Mouse (Mus musculus): Measurements from ENCODE around the gene 4931422A03Rik.

Gene 4931422A03Rik

GRCm38 (mm10) chr2:103944859-103945258 lies 83.3 kb downstream of the 4931422A03Rik start:
- Histone ChIP-seq H3K4me3 (replicated peaks; ENCODE audit: low read length) (no peak overlapping the region), H3K27me3 (ENCODE audit: insufficient read depth, low read length) (peaks cover 12% of the 10 kb centered on the region), H3K36me3 (ENCODE audit: insufficient read depth, low read length) (no peaks in the 10 kb centered on the region), H3K9me3 (ENCODE audit: low read length) (no peaks in the 10 kb centered on the region), H3K4me1 (replicated peaks; ENCODE audit: low read depth, low read length) (peaks cover 4% of the 10 kb centered on the region; the same call in 1 of the 2 replicates)
- TF ChIP-seq NANOG (IDR thresholded peaks at IDR 0.05; ENCODE audit: borderline replicate concordance, low read length): no peak
- TF ChIP-seq CTCF (conservative IDR thresholded peaks at IDR 0.05; ENCODE audit: low read length): no peak
- TF ChIP-seq POU5F1 (IDR thresholded peaks at IDR 0.05; ENCODE audit: borderline replicate concordance, low read length): no peak

- H3K27me3 ChIP-seq (ENCODE audit: insufficient read depth, low read length): peaks cover 3% of the 10 kb centered on the region
- H3K9me3 ChIP-seq (ENCODE audit: low read length): no peaks in the 10 kb centered on the region
- peaks cover 5% of the 10 kb centered on the region for H3K4me1 ChIP-seq (replicated peaks; ENCODE audit: low read depth, low read length)
- no peaks in the 10 kb centered on the region for H3K36me3 ChIP-seq (ENCODE audit: insufficient read depth, low read length)
- TF ChIP-seq NANOG (IDR thresholded peaks at IDR 0.05; ENCODE audit: borderline replicate concordance, low read length): no peak
- TF ChIP-seq POU5F1 (IDR thresholded peaks at IDR 0.05; ENCODE audit: borderline replicate concordance, low read length): no peak
- TF ChIP-seq CTCF (conservative IDR thresholded peaks at IDR 0.05; ENCODE audit: low read length): no peak
- no peak overlapping the region for H3K4me3 ChIP-seq (replicated peaks; ENCODE audit: low read length)
Observed at GRCm38 (mm10) chr2:103941085-103941484, 87.1 kb downstream of the 4931422A03Rik start.

GRCm38 (mm10) chr2:103939003-103939402 lies 89.2 kb downstream of the 4931422A03Rik start:
- no peaks in the 10 kb centered on the region; the same call in 1 of the 2 replicates for H3K27me3 ChIP-seq (ENCODE audit: insufficient read depth, low read length)
- no peaks in the 10 kb centered on the region for H3K9me3 ChIP-seq (ENCODE audit: low read length)
- peaks cover 6% of the 10 kb centered on the region for H3K4me1 ChIP-seq (replicated peaks; ENCODE audit: low read depth, low read length)
- H3K4me3 ChIP-seq (replicated peaks; ENCODE audit: low read length): no peak overlapping the region
- TF ChIP-seq NANOG (IDR thresholded peaks at IDR 0.05; ENCODE audit: borderline replicate concordance, low read length) (no peak), POU5F1 (IDR thresholded peaks at IDR 0.05; ENCODE audit: borderline replicate concordance, low read length) (no peak)
- no peaks in the 10 kb centered on the region for H3K36me3 ChIP-seq (ENCODE audit: insufficient read depth, low read length)

- Histone ChIP-seq H3K36me3 (ENCODE audit: insufficient read depth, low read length) (no peaks in the 10 kb centered on the region), H3K9me3 (ENCODE audit: low read length) (no peaks in the 10 kb centered on the region), H3K4me3 (replicated peaks; ENCODE audit: low read length) (no peak overlapping the region), H3K27me3 (ENCODE audit: insufficient read depth, low read length) (no peaks in the 10 kb centered on the region; the same call in 1 of the 2 replicates), H3K4me1 (replicated peaks; ENCODE audit: low read depth, low read length) (peaks cover 6% of the 10 kb centered on the region)
- TF ChIP-seq CTCF (conservative IDR thresholded peaks at IDR 0.05; ENCODE audit: low read length) (no peak), NANOG (IDR thresholded peaks at IDR 0.05; ENCODE audit: borderline replicate concordance, low read length) (no peak), POU5F1 (IDR thresholded peaks at IDR 0.05; ENCODE audit: borderline replicate concordance, low read length) (no peak)
Observed at GRCm38 (mm10) chr2:103938573-103938972, 89.6 kb downstream of the 4931422A03Rik start.

- Histone ChIP-seq H3K27me3 (ENCODE audit: insufficient read depth, low read length) (no peaks in the 10 kb centered on the region; the same call in 1 of the 2 replicates), H3K36me3 (ENCODE audit: insufficient read depth, low read length) (no peaks in the 10 kb centered on the region), H3K4me1 (replicated peaks; ENCODE audit: low read depth, low read length) (peaks cover 7% of the 10 kb centered on the region), H3K4me3 (replicated peaks; ENCODE audit: low read length) (no peak overlapping the region), H3K9me3 (ENCODE audit: low read length) (no peaks in the 10 kb centered on the region)
- TF ChIP-seq POU5F1 (IDR thresholded peaks at IDR 0.05; ENCODE audit: borderline replicate concordance, low read length) (no peak), CTCF (conservative IDR thresholded peaks at IDR 0.05; ENCODE audit: low read length) (no peak), NANOG (IDR thresholded peaks at IDR 0.05; ENCODE audit: borderline replicate concordance, low read length) (no peak)
Observed at GRCm38 (mm10) chr2:103937670-103938069, 90.5 kb downstream of the 4931422A03Rik start.

GRCm38 (mm10) chr2:103936666-103937065 lies 91.5 kb downstream of the 4931422A03Rik start:
- Histone ChIP-seq H3K4me1 (replicated peaks; ENCODE audit: low read depth, low read length) (peaks cover 14% of the 10 kb centered on the region), H3K36me3 (ENCODE audit: insufficient read depth, low read length) (no peaks in the 10 kb centered on the region), H3K27me3 (ENCODE audit: insufficient read depth, low read length) (no peaks in the 10 kb centered on the region; the same call in 1 of the 2 replicates), H3K4me3 (replicated peaks; ENCODE audit: low read length) (0 out of 2 replicates have a peak overlapping the region, but pooled peaks have one; percentile 7), H3K9me3 (ENCODE audit: low read length) (no peaks in the 10 kb centered on the region)
- no peak for TF ChIP-seq POU5F1 (IDR thresholded peaks at IDR 0.05; ENCODE audit: borderline replicate concordance, low read length)
- no peak for TF ChIP-seq NANOG (IDR thresholded peaks at IDR 0.05; ENCODE audit: borderline replicate concordance, low read length)

- 0 out of 2 replicates have a peak overlapping the region, but pooled peaks have one; percentile 7 for H3K4me3 ChIP-seq (replicated peaks; ENCODE audit: low read length)
- peaks cover 14% of the 10 kb centered on the region for H3K4me1 ChIP-seq (replicated peaks; ENCODE audit: low read depth, low read length)
- H3K36me3 ChIP-seq (ENCODE audit: insufficient read depth, low read length): no peaks in the 10 kb centered on the region
- H3K27me3 ChIP-seq (ENCODE audit: insufficient read depth, low read length): no peaks in the 10 kb centered on the region
- H3K9me3 ChIP-seq (ENCODE audit: low read length): no peaks in the 10 kb centered on the region
- TF ChIP-seq CTCF (conservative IDR thresholded peaks at IDR 0.05; ENCODE audit: low read length): no peak
- TF ChIP-seq POU5F1 (IDR thresholded peaks at IDR 0.05; ENCODE audit: borderline replicate concordance, low read length): no peak
Observed at GRCm38 (mm10) chr2:103935691-103936435, 92.3 kb downstream of the 4931422A03Rik start.

- H3K36me3 ChIP-seq (ENCODE audit: insufficient read depth, low read length): no peaks in the 10 kb centered on the region
- TF ChIP-seq POU5F1 (IDR thresholded peaks at IDR 0.05; ENCODE audit: borderline replicate concordance, low read length): no peak
- TF ChIP-seq NANOG (IDR thresholded peaks at IDR 0.05; ENCODE audit: borderline replicate concordance, low read length): no peak
- TF ChIP-seq CTCF (conservative IDR thresholded peaks at IDR 0.05; ENCODE audit: low read length): no peak
- H3K9me3 ChIP-seq (ENCODE audit: low read length): no peaks in the 10 kb centered on the region
- no peaks in the 10 kb centered on the region for H3K27me3 ChIP-seq (ENCODE audit: insufficient read depth, low read length)
- H3K4me3 ChIP-seq (replicated peaks; ENCODE audit: low read length): no peak overlapping the region
- H3K4me1 ChIP-seq (replicated peaks; ENCODE audit: low read depth, low read length): peaks cover 14% of the 10 kb centered on the region
Observed at GRCm38 (mm10) chr2:103934670-103935069, 93.5 kb downstream of the 4931422A03Rik start.

Data from E14TG2a.4 (cell line).